Mouse (Mus musculus): Measurements from ENCODE around the gene Rab12. TPM values are rescaled to one million over a fixed set of nuclear protein-coding genes. Genes with fewer than 3 reads are reported as not detected.
"Not testable (repeated sequence)": the region's sequence is repeated elsewhere in the genome, so short reads cannot be mapped to it uniquely, and the experiment has no call there.

Gene Rab12
- polyA plus RNA-seq, 1 experiment from 2014 or later, result 23.8 TPM

DNA sequence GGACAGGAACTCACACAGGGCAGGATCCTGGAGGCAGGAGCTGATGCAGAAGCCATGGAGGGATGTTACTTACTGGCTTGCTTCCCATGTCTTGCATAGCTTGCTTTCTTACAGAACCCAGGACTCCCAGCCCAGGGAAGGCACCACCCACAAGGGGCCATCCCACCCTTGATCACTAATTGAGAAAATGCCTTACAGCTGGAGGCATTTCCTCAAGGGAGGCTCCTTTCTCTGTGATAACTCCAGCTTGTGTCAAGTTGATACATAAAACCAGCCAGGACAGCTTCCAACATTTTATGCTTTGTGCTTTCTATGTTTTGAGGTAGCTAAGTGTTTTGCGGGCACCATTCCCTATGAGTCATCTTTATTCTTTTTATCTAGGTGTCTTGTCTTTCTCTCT, 3.1 kb upstream of the Rab12 start:
- not testable (repeated sequence) for ATAC-seq
- 97% methylated on average over 1 of the region's 1 CpGs for WGBS

GRCm38 (mm10) chr17:66518877-66519553, 514 bp downstream of the Rab12 start:
- H3K4me2 ChIP-seq (ENCODE audit: low read length), result peak overlapping the region; percentile 90
- peaks cover 18% of the 10 kb centered on the region for H3K4me1 ChIP-seq (ENCODE audit: control insufficient read depth, insufficient read depth, low read depth, low read length)
- H3K27me3 ChIP-seq (replicated peaks; ENCODE audit: control insufficient read depth, insufficient read depth, low read length), result no peaks in the 10 kb centered on the region
- H3K9me3 ChIP-seq (ENCODE audit: control insufficient read depth, low read length), result no peaks in the 10 kb centered on the region
- H3K36me3 ChIP-seq (ENCODE audit: control insufficient read depth, insufficient read depth, low read length), result no peaks in the 10 kb centered on the region
- peak overlapping the region; percentile 99 for H3K4me3 ChIP-seq (ENCODE audit: low read length)
- ATAC-seq, result peak; percentile 79
- peak overlapping the region; percentile 73 for H3K27ac ChIP-seq (ENCODE audit: low read depth, low read length)
- peak overlapping the region; percentile 98 for H3K9ac ChIP-seq (ENCODE audit: low read depth, low read length)
- under 1% methylated on average over 32 of the region's 57 CpGs for WGBS

More for the DNA sequence above, 3.1 kb upstream of the Rab12 start:
- H3K4me3 ChIP-seq (ENCODE audit: low read length); H3K4me2 ChIP-seq (ENCODE audit: low read length); H3K9ac ChIP-seq (ENCODE audit: low read depth, low read length); H3K27ac ChIP-seq (ENCODE audit: low read depth, low read length); H3K36me3 ChIP-seq (ENCODE audit: control insufficient read depth, insufficient read depth, low read length); H3K27me3 ChIP-seq (replicated peaks; ENCODE audit: control insufficient read depth, insufficient read depth, low read length); H3K9me3 ChIP-seq (ENCODE audit: control insufficient read depth, low read length): not testable (repeated sequence)
- H3K4me1 ChIP-seq (ENCODE audit: control insufficient read depth, insufficient read depth, low read depth, low read length), result peaks cover 11% of the 10 kb centered on the region

DNA sequence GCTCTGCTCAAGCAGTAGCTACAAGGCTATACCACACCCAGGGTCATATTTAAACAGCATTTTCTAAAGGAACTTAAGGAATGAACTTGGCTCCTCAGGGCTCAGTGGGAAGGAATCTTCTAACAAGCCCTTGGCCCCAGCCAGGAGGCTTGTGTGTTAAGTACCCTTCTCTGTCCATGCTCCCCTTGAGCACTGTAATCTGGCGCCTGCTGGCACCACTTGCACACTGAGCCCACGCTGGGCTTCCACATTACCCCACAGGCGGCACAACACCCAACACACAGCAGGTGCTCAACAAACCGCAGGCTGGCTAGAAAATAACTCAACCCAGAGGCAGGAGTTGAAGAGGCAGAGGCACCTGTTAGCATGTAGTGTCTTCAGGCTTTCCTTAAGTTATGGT, 2.6 kb downstream of the Rab12 start:
- WGBS, result 77% methylated on average over 4 of the region's 4 CpGs
- Histone ChIP-seq H3K4me2 (ENCODE audit: low read length) (peak overlapping the region; percentile 19), H3K36me3 (ENCODE audit: control insufficient read depth, insufficient read depth, low read length) (no peaks in the 10 kb centered on the region), H3K9ac (ENCODE audit: low read depth, low read length) (no peak overlapping the region), H3K9me3 (ENCODE audit: control insufficient read depth, low read length) (no peaks in the 10 kb centered on the region), H3K27ac (ENCODE audit: low read depth, low read length) (no peak overlapping the region), H3K4me1 (ENCODE audit: control insufficient read depth, insufficient read depth, low read depth, low read length) (peaks cover 18% of the 10 kb centered on the region), H3K27me3 (replicated peaks; ENCODE audit: control insufficient read depth, insufficient read depth, low read length) (no peaks in the 10 kb centered on the region), H3K4me3 (ENCODE audit: low read length) (no peak overlapping the region)
- no peak for ATAC-seq

- H3K27ac ChIP-seq (ENCODE audit: low read depth, low read length), result no peak overlapping the region
- H3K27me3 ChIP-seq (replicated peaks; ENCODE audit: control insufficient read depth, insufficient read depth, low read length), result no peaks in the 10 kb centered on the region
- no peaks in the 10 kb centered on the region for H3K36me3 ChIP-seq (ENCODE audit: control insufficient read depth, insufficient read depth, low read length)
- no peaks in the 10 kb centered on the region for H3K9me3 ChIP-seq (ENCODE audit: control insufficient read depth, low read length)
- no peak for ATAC-seq
- no peak overlapping the region for H3K4me3 ChIP-seq (ENCODE audit: low read length)
- H3K4me2 ChIP-seq (ENCODE audit: low read length), result no peak overlapping the region
- H3K9ac ChIP-seq (ENCODE audit: low read depth, low read length), result no peak overlapping the region
- WGBS, result 89% methylated on average over 10 of the region's 10 CpGs
- H3K4me1 ChIP-seq (ENCODE audit: control insufficient read depth, insufficient read depth, low read depth, low read length), result peaks cover 24% of the 10 kb centered on the region
These were observed 5.1 kb downstream of the Rab12 start for GRCm38 (mm10) chr17:66514288-66514995.

GRCm38 (mm10) chr17:66512202-66512956, 7.2 kb downstream of the Rab12 start:
- H3K9ac ChIP-seq (ENCODE audit: low read depth, low read length), result no peak overlapping the region
- H3K4me2 ChIP-seq (ENCODE audit: low read length), result no peak overlapping the region
- 82% methylated on average over 15 of the region's 15 CpGs for WGBS
- no peaks in the 10 kb centered on the region for H3K36me3 ChIP-seq (ENCODE audit: control insufficient read depth, insufficient read depth, low read length)
- no peak overlapping the region for H3K27ac ChIP-seq (ENCODE audit: low read depth, low read length)
- H3K4me3 ChIP-seq (ENCODE audit: low read length), result no peak overlapping the region
- peaks cover 11% of the 10 kb centered on the region for H3K4me1 ChIP-seq (ENCODE audit: control insufficient read depth, insufficient read depth, low read depth, low read length)
- ATAC-seq, result no peak
- H3K9me3 ChIP-seq (ENCODE audit: control insufficient read depth, low read length), result no peaks in the 10 kb centered on the region
- H3K27me3 ChIP-seq (replicated peaks; ENCODE audit: control insufficient read depth, insufficient read depth, low read length), result no peaks in the 10 kb centered on the region

DNA sequence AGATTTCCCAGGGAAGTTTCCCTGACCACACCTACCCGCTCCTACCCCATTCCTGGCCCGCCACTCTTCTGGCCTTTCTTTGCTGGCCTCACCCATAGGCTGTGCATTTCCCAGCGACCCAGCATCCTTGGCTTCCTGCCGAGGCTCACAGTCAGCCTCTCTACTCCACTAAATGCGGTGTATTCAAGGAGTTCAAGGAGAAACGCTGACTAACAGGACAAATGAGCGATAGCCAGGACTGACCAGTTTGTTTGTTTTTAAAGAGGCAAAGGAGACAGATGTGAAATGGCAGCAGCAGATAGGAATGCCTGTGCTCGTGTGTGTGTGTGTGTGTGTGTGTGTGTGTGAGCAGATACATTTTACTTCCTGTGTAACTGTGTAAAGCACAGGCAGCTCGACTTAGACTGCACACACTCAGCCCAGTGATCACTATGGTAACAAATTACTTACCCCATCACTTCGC, 9.3 kb downstream of the Rab12 start:
- Histone ChIP-seq H3K9ac (ENCODE audit: low read depth, low read length) (no peak overlapping the region), H3K4me2 (ENCODE audit: low read length) (no peak overlapping the region), H3K4me3 (ENCODE audit: low read length) (no peak overlapping the region), H3K4me1 (ENCODE audit: control insufficient read depth, insufficient read depth, low read depth, low read length) (peaks cover 6% of the 10 kb centered on the region), H3K27me3 (replicated peaks; ENCODE audit: control insufficient read depth, insufficient read depth, low read length) (no peaks in the 10 kb centered on the region), H3K36me3 (ENCODE audit: control insufficient read depth, insufficient read depth, low read length) (peaks cover 5% of the 10 kb centered on the region), H3K9me3 (ENCODE audit: control insufficient read depth, low read length) (no peaks in the 10 kb centered on the region), H3K27ac (ENCODE audit: low read depth, low read length) (peak overlapping the region; percentile 20; the same call in 1 of the 2 replicates)
- WGBS, result 39% methylated on average over 10 of the region's 10 CpGs
- ATAC-seq, result peak; percentile 74

GRCm38 (mm10) chr17:66507049-66507954, 12.2 kb downstream of the Rab12 start:
- H3K4me1 ChIP-seq (ENCODE audit: control insufficient read depth, insufficient read depth, low read depth, low read length), result peaks cover 6% of the 10 kb centered on the region
- H3K36me3 ChIP-seq (ENCODE audit: control insufficient read depth, insufficient read depth, low read length), result peaks cover 15% of the 10 kb centered on the region
- no peak for ATAC-seq
- H3K9ac ChIP-seq (ENCODE audit: low read depth, low read length), result no peak overlapping the region
- H3K9me3 ChIP-seq (ENCODE audit: control insufficient read depth, low read length), result no peaks in the 10 kb centered on the region
- no peak overlapping the region for H3K27ac ChIP-seq (ENCODE audit: low read depth, low read length)
- WGBS, result 90% methylated on average over 9 of the region's 9 CpGs
- H3K4me3 ChIP-seq (ENCODE audit: low read length), result no peak overlapping the region
- no peak overlapping the region for H3K4me2 ChIP-seq (ENCODE audit: low read length)
- no peaks in the 10 kb centered on the region for H3K27me3 ChIP-seq (replicated peaks; ENCODE audit: control insufficient read depth, insufficient read depth, low read length)

GRCm38 (mm10) chr17:66504964-66505363, 14.6 kb downstream of the Rab12 start:
- no peak overlapping the region for H3K27ac ChIP-seq (ENCODE audit: low read depth, low read length)

More at GRCm38 (mm10) chr17:66504964-66505363, 14.6 kb downstream of the Rab12 start:
- Histone ChIP-seq H3K36me3 (ENCODE audit: control insufficient read depth, insufficient read depth, low read length) (peaks cover 17% of the 10 kb centered on the region), H3K9me3 (ENCODE audit: control insufficient read depth, low read length) (no peaks in the 10 kb centered on the region), H3K4me1 (ENCODE audit: control insufficient read depth, insufficient read depth, low read depth, low read length) (no peaks in the 10 kb centered on the region; the same call in none of the 2 replicates), H3K27me3 (replicated peaks; ENCODE audit: control insufficient read depth, insufficient read depth, low read length) (no peaks in the 10 kb centered on the region), H3K4me2 (ENCODE audit: low read length) (no peak overlapping the region), H3K4me3 (ENCODE audit: low read length) (no peak overlapping the region), H3K9ac (ENCODE audit: low read depth, low read length) (no peak overlapping the region)
- WGBS, result 71% methylated on average over 8 of the region's 8 CpGs
- ATAC-seq, result no peak

Data from hindbrain, embryonic 16.5 days (tissue).